Mouse (Mus musculus): Measurements from ENCODE around the gene Pde5a.

Pde5a gene

GRCm38 (mm10) chr3:122763768-122764167 is 35.0 kb downstream of the Pde5a start:
- no peak for DNase-seq (ENCODE audit: low read depth)

GRCm38 (mm10) chr3:122766930-122767329 is 38.2 kb downstream of the Pde5a start:
- no peak for DNase-seq (ENCODE audit: low read depth)

- no peak for DNase-seq (ENCODE audit: low read depth)
Observed at GRCm38 (mm10) chr3:122767841-122768240, 39.1 kb downstream of the Pde5a start.

GRCm38 (mm10) chr3:122781417-122781816 is 52.7 kb downstream of the Pde5a start:
- DNase-seq (ENCODE audit: low read depth) = no peak

GRCm38 (mm10) chr3:122784245-122784644 is 55.5 kb downstream of the Pde5a start:
- DNase-seq (ENCODE audit: low read depth) = peak; percentile 4

GRCm38 (mm10) chr3:122788314-122788713 is 59.6 kb downstream of the Pde5a start:
- no peak for DNase-seq (ENCODE audit: low read depth)

- no peak for DNase-seq (ENCODE audit: low read depth)
Observed at GRCm38 (mm10) chr3:122789544-122789943, 60.8 kb downstream of the Pde5a start.

GRCm38 (mm10) chr3:122800050-122800449 is 71.3 kb downstream of the Pde5a start:
- no peak for DNase-seq (ENCODE audit: low read depth)

GRCm38 (mm10) chr3:122800553-122801435 is 72.0 kb downstream of the Pde5a start:
- DNase-seq (ENCODE audit: low read depth) = no peak

GRCm38 (mm10) chr3:122801436-122802221 is 72.9 kb downstream of the Pde5a start:
- DNase-seq (ENCODE audit: low read depth) = no peak

GRCm38 (mm10) chr3:122807313-122807712 is 78.6 kb downstream of the Pde5a start:
- no peak for DNase-seq (ENCODE audit: low read depth)

- no peak for DNase-seq (ENCODE audit: low read depth)
Observed at GRCm38 (mm10) chr3:122810090-122810863, 81.5 kb downstream of the Pde5a start.

- DNase-seq (ENCODE audit: low read depth) = no peak
Observed at GRCm38 (mm10) chr3:122810986-122811385, 82.2 kb downstream of the Pde5a start.

- no peak for DNase-seq (ENCODE audit: low read depth)
Observed at GRCm38 (mm10) chr3:122814531-122814930, 85.8 kb downstream of the Pde5a start.

- DNase-seq (ENCODE audit: low read depth) = no peak
Observed at GRCm38 (mm10) chr3:122818282-122818681, 89.5 kb downstream of the Pde5a start.

GRCm38 (mm10) chr3:122820700-122821099 is 92.0 kb downstream of the Pde5a start:
- DNase-seq (ENCODE audit: low read depth) = no peak

- no peak for DNase-seq (ENCODE audit: low read depth)
Observed at GRCm38 (mm10) chr3:122828270-122829058, 99.7 kb downstream of the Pde5a start.

GRCm38 (mm10) chr3:122834519-122834918 is 105.8 kb downstream of the Pde5a start:
- no peak for DNase-seq (ENCODE audit: low read depth)

- DNase-seq (ENCODE audit: low read depth) = no peak
Observed at GRCm38 (mm10) chr3:122835097-122835850, 106.5 kb downstream of the Pde5a start.

GRCm38 (mm10) chr3:122837639-122838038 is 108.9 kb downstream of the Pde5a start:
- DNase-seq (ENCODE audit: low read depth) = no peak

All from c-Kit-positive CD71-negative TER-119-negative erythroid progenitor cells, embryonic 14.5 days (primary cell).